Mouse (Mus musculus): Measurements from ENCODE around the gene Rab4a.

DNA sequence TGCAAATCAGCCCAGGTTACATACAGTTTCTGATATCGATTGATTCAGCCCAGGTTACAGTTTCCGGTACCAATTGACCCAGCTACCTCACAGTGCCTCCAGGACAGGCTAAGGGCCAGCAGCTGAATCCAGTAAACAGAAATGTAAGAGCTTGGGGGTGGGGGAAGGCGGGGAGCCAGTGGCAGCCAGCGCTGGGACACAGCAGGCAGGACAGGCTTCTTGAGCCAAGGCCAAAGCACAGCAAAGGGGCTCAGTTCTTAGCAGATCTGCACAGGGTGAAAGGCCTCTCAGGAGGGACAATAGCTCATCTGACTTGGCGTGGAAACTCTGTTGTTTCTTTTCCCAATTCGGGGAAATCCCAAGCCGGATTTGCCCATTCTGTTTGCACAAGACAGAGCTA is 28.5 kb upstream of the Rab4a start:
- no peak for TF ChIP-seq CTCF (IDR thresholded peaks at IDR 0.05; ENCODE audit: control insufficient read depth, insufficient read depth, insufficient replicate concordance, low read depth, low read length)
- TF ChIP-seq POLR2A (IDR thresholded peaks at IDR 0.05; ENCODE audit: control insufficient read depth, low read depth, low read length): no peak
